Mouse (Mus musculus) embryonic facial prominence, embryonic 14.5 days (tissue): ENCODE measurements around the gene Sele. TPM values are rescaled to one million over a fixed set of nuclear protein-coding genes. Genes with fewer than 3 reads are reported as not detected.

ENCODE experiments used
- ATAC-seq: fragments of 200-750 bp; cut with Nextera tagmentation; 2 replicates; pipeline ENCODE4 v1.8.0; 2017; ENCODE audit warnings: low read depth, moderate number of reproducible peaks, moderate TSS enrichment
- DNase-seq: peaks from one replicate; pipeline ENCODE4 v3.0.0-alpha.2; 2015; ENCODE audit warnings: low spot score
- H3K27ac ChIP-seq: fragments of 300-500 bp; sonication (generic); replicated peaks from 2 replicates; pipeline ENCODE4 v1.5.1; 2014; ENCODE audit warnings: low read depth, mild to moderate bottlenecking, low read length, moderate library complexity
- H3K27me3 ChIP-seq: fragments of 300-500 bp; sonication (generic); replicated peaks from 2 replicates; pipeline ENCODE4 v1.6.1; 2014; ENCODE audit warnings: low read length; ENCODE audit not compliant: control insufficient read depth, insufficient read depth
- H3K36me3 ChIP-seq: fragments of 300-500 bp; sonication (generic); 2 replicates; pipeline ENCODE4 v1.6.1; 2014; ENCODE audit warnings: low read length, mixed read lengths; ENCODE audit not compliant: control insufficient read depth, insufficient read depth
- H3K4me1 ChIP-seq: fragments of 300-500 bp; sonication (generic); 2 replicates; pipeline ENCODE4 v1.6.1; 2014; ENCODE audit warnings: antibody characterized with exemption, low read length; ENCODE audit not compliant: control insufficient read depth, insufficient read depth
- H3K4me2 ChIP-seq: fragments of 300-500 bp; sonication (generic); 2 replicates; pipeline ENCODE4 v1.6.1; 2014; ENCODE audit warnings: low read depth, mild to moderate bottlenecking, low read length, moderate library complexity, mixed read lengths
- H3K4me3 ChIP-seq: fragments of 300-500 bp; sonication (generic); 2 replicates; pipeline ENCODE4 v1.5.1; 2014; ENCODE audit warnings: low read depth, mild to moderate bottlenecking, low read length
- H3K9ac ChIP-seq: fragments of 300-500 bp; sonication (generic); 2 replicates; pipeline ENCODE4 v1.6.1; 2014; ENCODE audit warnings: low read depth, mild to moderate bottlenecking, low read length, moderate library complexity, mixed read lengths
- H3K9me3 ChIP-seq: fragments of 300-500 bp; sonication (generic); 2 replicates; pipeline ENCODE4 v1.6.1; 2016; ENCODE audit warnings: low read length; ENCODE audit not compliant: control insufficient read depth
- WGBS: fragments of 180-500 bp; shearing (Covaris S2); extraction: QIAGEN DNeasy Blood & Tissue Kit; methylation state at CpG from one replicate; pipeline ENCODE4 v1.1.7; 2014; 5-methylcytosine and 5-hydroxymethylcytosine counted together
- polyA plus RNA-seq: library from polyadenylated mRNA; unstranded; fragments of >200 nt; fragmentation: Nextera tagmentation; extraction: Ambion mirVana; gene quantifications from 2 replicates; pipeline ENCODE4 v1.2.1, GENCODE M21; 2014

Gene Sele
- polyA plus RNA-seq, 1 experiment from 2014 or later, result 0.25 TPM

- Histone ChIP-seq H3K4me2 (no peak overlapping the region), H3K9me3 (no peaks in the 10 kb centered on the region), H3K4me3 (no peak overlapping the region), H3K36me3 (no peaks in the 10 kb centered on the region), H3K4me1 (no peaks in the 10 kb centered on the region), H3K27me3 (no peaks in the 10 kb centered on the region), H3K9ac (no peak overlapping the region), H3K27ac (no peak overlapping the region)
- ATAC-seq (no peak), DNase-seq (no peak)
- 79% methylated on average over 2 of the region's 2 CpGs for whole genome bisulfite sequencing
Observed at GRCm38 (mm10) chr1:164097911-164098310, 49.9 kb downstream of the Sele start.

- Histone ChIP-seq H3K4me1 (no peaks in the 10 kb centered on the region), H3K27ac (no peak overlapping the region), H3K27me3 (no peaks in the 10 kb centered on the region), H3K4me2 (no peak overlapping the region), H3K9me3 (no peaks in the 10 kb centered on the region), H3K4me3 (no peak overlapping the region), H3K36me3 (no peaks in the 10 kb centered on the region), H3K9ac (no peak overlapping the region)
- WGBS, result 65% methylated on average over 2 of the region's 2 CpGs
- DNase-seq, result no peak
- ATAC-seq, result no peak
Observed at GRCm38 (mm10) chr1:164098372-164098771, 50.3 kb downstream of the Sele start.

Other genes starting within 250 kb of the Sele start
- 15.6 and 15.9 TPM in 2 replicates for gene Scyl3, start 119.1 kb upstream of the Sele start, polyA plus RNA-seq
- gene BC055324, start 53.4 kb upstream of the Sele start, polyA plus RNA-seq, result 16.8 and 18.8 TPM in 2 replicates
- gene Mettl18, start 53.3 kb upstream of the Sele start, polyA plus RNA-seq, result 7.7 and 8.1 TPM in 2 replicates
- gene Sell, start 13.7 kb downstream of the Sele start, polyA plus RNA-seq, result 0.56 and 0.79 TPM in 2 replicates
- gene Selp, start 67.0 kb downstream of the Sele start, polyA plus RNA-seq, result 0.34 and 0.71 TPM in 2 replicates
- gene F5, start 103.6 kb downstream of the Sele start, polyA plus RNA-seq, result 0.21 TPM in 2 replicates
- gene Slc19a2, start 200.8 kb downstream of the Sele start, polyA plus RNA-seq, result 8.2 and 11.0 TPM in 2 replicates
- gene Ccdc181, start 227.4 kb downstream of the Sele start, polyA plus RNA-seq, result 7.4 and 9.8 TPM in 2 replicates